Mouse (Mus musculus): Measurements from ENCODE around the gene Olfr215. TPM values are rescaled to one million over a fixed set of nuclear protein-coding genes. Genes with fewer than 3 reads are reported as not detected.
"Not testable (repeated sequence)": the region's sequence is repeated elsewhere in the genome, so short reads cannot be mapped to it uniquely, and the experiment has no call there.

The Olfr215 gene
- polyA plus RNA-seq, 1 experiment from 2014 or later, result not detected

GRCm38 (mm10) chr6:116553935-116554334 is 30.1 kb downstream of the Olfr215 start, which contains the start of gene Olfr214:
Olfr214 (plus strand) TSS chr6:116554235.
- Histone ChIP-seq H3K27ac (no peak within 1 kb of the TSS), H3K36me3 (no peaks in the 10 kb centered on the region), H3K4me3 (no peak within 1 kb of the TSS), H3K9ac (no peak within 1 kb of the TSS), H3K4me1 (replicated peaks) (no peaks in the 10 kb centered on the region), H3K4me2 (no peak within 1 kb of the TSS), H3K9me3 (no peaks in the 10 kb centered on the region), H3K27me3 (no peaks in the 10 kb centered on the region)
- no peak for ATAC-seq (ENCODE audit: low FRiP score)
- 90% methylated on average over 1 of the region's 1 CpGs for WGBS

- H3K9ac ChIP-seq; H3K27ac ChIP-seq; H3K27me3 ChIP-seq; H3K4me1 ChIP-seq (replicated peaks); H3K9me3 ChIP-seq; ATAC-seq (ENCODE audit: low FRiP score); H3K4me2 ChIP-seq; H3K4me3 ChIP-seq; H3K36me3 ChIP-seq: not testable (repeated sequence)
- 97% methylated on average over 11 of the region's 11 CpGs for WGBS
Observed at GRCm38 (mm10) chr6:116550841-116551240, 33.2 kb downstream of the Olfr215 start, which contains the start of gene Gm5580. Gm5580 (plus strand) TSS chr6:116551141.

GRCm38 (mm10) chr6:116542500-116542899 is 41.5 kb downstream of the Olfr215 start:
- Histone ChIP-seq H3K4me1 (replicated peaks) (no peaks in the 10 kb centered on the region), H3K4me2 (no peak overlapping the region), H3K27me3 (no peaks in the 10 kb centered on the region), H3K9ac (no peak overlapping the region), H3K4me3 (no peak overlapping the region), H3K27ac (no peak overlapping the region), H3K9me3 (no peaks in the 10 kb centered on the region), H3K36me3 (no peaks in the 10 kb centered on the region)
- 89% methylated on average over 2 of the region's 2 CpGs for WGBS
- no peak for ATAC-seq (ENCODE audit: low FRiP score)

GRCm38 (mm10) chr6:116538156-116538555 is 45.8 kb downstream of the Olfr215 start, which contains the start of gene Olfr213:
Olfr213 (plus strand) TSS chr6:116538456.
- no peaks in the 10 kb centered on the region for H3K4me1 ChIP-seq (replicated peaks)
- H3K27ac ChIP-seq, result no peak within 1 kb of the TSS
- no peaks in the 10 kb centered on the region for H3K36me3 ChIP-seq
- no peak within 1 kb of the TSS for H3K4me2 ChIP-seq
- ATAC-seq (ENCODE audit: low FRiP score), result no peak
- H3K27me3 ChIP-seq, result no peaks in the 10 kb centered on the region
- H3K4me3 ChIP-seq, result no peak within 1 kb of the TSS
- H3K9me3 ChIP-seq, result no peaks in the 10 kb centered on the region
- WGBS, result 77% methylated on average over 1 of the region's 1 CpGs
- no peak within 1 kb of the TSS for H3K9ac ChIP-seq

Other genes starting within 250 kb of the Olfr215 start
- 62.9 and 70.6 TPM in 2 replicates for gene March8, start 246.2 kb downstream of the Olfr215 start, polyA plus RNA-seq (2015; fragmentation: Nextera tagmentation; extraction: Ambion mirVana)
- 0.57 and 0.73 TPM in 2 replicates for gene Alox5, start 123.0 kb downstream of the Olfr215 start, polyA plus RNA-seq (2015; fragmentation: Nextera tagmentation; extraction: Ambion mirVana)
- gene Olfr211, start 95.1 kb downstream of the Olfr215 start, polyA plus RNA-seq (2015; fragmentation: Nextera tagmentation; extraction: Ambion mirVana), result not detected in 2 replicates
- gene Olfr212, start 77.7 kb downstream of the Olfr215 start, polyA plus RNA-seq (2015; fragmentation: Nextera tagmentation; extraction: Ambion mirVana), result not detected in 2 replicates
- not detected in 2 replicates for gene Olfr213, start 45.7 kb downstream of the Olfr215 start, polyA plus RNA-seq (2015; fragmentation: Nextera tagmentation; extraction: Ambion mirVana)
- gene Gm5580, start 33.1 kb downstream of the Olfr215 start, polyA plus RNA-seq (2015; fragmentation: Nextera tagmentation; extraction: Ambion mirVana), result 0.39 and 0.44 TPM in 2 replicates
- not detected in 2 replicates for gene Olfr214, start 30.0 kb downstream of the Olfr215 start, polyA plus RNA-seq (2015; fragmentation: Nextera tagmentation; extraction: Ambion mirVana)
- gene Zfp422, start 44.8 kb upstream of the Olfr215 start, polyA plus RNA-seq (2015; fragmentation: Nextera tagmentation; extraction: Ambion mirVana), result 181 and 187 TPM in 2 replicates
- gene Depp1, start 66.4 kb upstream of the Olfr215 start, polyA plus RNA-seq (2015; fragmentation: Nextera tagmentation; extraction: Ambion mirVana), result 8.0 and 9.2 TPM in 2 replicates
- 23.0 and 33.3 TPM in 2 replicates for gene Rassf4, start 89.8 kb upstream of the Olfr215 start, polyA plus RNA-seq (2015; fragmentation: Nextera tagmentation; extraction: Ambion mirVana)
- gene Tmem72, start 132.7 kb upstream of the Olfr215 start, polyA plus RNA-seq (2015; fragmentation: Nextera tagmentation; extraction: Ambion mirVana), result 1.0 and 1.9 TPM in 2 replicates

Data from hindbrain, embryonic 13.5 days (tissue).